Mouse (Mus musculus) CH12F3 (cell line): ENCODE data around the gene Stat2.
"Not testable (repeated sequence)": the region's sequence is repeated elsewhere in the genome, so short reads cannot be mapped to it uniquely, and the experiment has no call there.

ENCODE experiments used
- in situ Hi-C: fragments of 300-500 bp; cut with MboI; formaldehyde crosslinking; loops from 2 replicates; pipeline ENCODE4 v1.14.3; 2020; ENCODE audit warnings: low sequenced_read_pairs

Gene Stat2

DNA sequence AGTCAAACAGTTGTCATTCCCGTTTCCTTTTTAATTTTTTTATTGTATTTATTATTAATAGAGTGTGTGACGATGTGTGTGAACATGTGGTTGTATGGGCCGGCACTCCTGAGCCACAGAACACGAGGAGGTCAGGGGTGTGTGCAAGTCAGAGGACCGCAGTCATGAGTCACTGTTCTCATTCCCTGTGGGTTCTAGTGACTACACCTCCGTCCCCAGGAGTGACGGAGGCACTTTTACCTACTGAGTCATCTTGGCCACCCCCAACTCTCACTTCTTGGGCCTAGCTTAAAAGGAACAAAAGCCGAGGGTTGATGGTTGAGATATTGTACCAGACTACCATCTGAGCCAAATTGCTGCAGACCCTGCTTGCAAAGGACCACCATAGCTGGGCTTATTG lies 14.0 kb upstream of the Stat2 start:
- in situ Hi-C loops = no loop called here

- in situ Hi-C loops = no loop called here
These were observed 11.4 kb upstream of the Stat2 start for GRCm38 (mm10) chr10:128258953-128259352.

DNA sequence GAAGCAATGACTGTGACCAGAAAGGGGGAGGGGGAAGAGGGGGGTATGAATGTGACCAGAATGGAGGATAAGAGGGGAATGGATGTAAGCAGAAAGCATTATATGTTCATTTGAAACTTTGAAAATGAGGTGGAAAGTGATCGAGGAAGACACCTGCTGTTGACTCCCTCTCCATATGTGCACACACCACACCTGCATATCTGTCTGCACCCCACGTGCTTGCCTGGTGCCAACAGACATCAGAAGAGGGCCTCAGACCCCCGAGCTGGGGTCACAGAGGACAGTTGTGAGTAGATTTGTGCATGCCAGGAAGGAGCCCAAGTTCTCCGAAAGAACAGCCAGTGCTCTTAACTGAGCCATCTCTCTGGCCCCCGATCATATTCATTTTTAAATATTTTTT lies 10.4 kb upstream of the Stat2 start:
- in situ Hi-C loops = no loop called here

- in situ Hi-C loops = not testable (repeated sequence)
These were observed 10.0 kb upstream of the Stat2 start for GRCm38 (mm10) chr10:128260376-128260775.

DNA sequence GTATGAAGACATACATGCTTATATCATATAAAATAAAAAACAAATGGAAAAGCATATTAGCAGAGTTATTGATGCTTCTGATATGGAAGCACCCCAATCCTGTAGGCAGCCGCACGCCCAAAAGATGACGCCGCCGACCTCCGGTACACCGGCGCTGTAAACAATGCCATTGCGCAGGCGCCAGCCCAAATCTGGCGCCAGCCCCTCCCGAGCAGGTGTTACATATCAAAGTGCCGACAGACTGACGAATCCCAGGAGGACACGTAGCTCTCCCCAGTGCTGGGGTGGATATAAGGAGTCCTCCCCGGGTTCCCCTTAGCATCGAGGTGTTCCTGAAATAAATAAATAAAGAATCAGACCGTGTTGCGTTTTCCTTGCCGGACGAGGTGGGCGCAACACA lies 8.1 kb upstream of the Stat2 start:
- in situ Hi-C loops = no loop called here

- in situ Hi-C loops = no loop called here
These were observed 6.7 kb upstream of the Stat2 start for GRCm38 (mm10) chr10:128263393-128264310.

DNA sequence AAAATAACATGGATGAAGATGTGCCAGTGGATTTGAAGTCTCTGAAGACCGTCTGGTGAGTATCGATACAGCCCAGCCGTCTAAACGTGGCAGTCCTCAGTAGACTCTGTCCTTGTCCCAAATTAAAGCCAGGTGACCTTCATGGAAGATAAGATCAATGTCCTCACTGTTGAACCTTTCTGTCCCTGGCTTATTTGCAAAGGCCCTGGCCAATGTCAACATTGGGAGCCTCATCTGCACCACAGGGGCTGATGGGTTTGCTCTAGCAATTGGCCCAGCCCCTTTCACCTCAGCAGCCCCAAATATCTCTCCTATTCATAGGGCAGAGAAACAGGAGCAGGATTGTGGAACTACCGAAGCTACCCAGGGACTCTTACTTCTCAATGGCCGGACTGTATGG lies 2.0 kb upstream of the Stat2 start, which contains the start of gene Apof:
Gene Apof, plus strand, starts transcription at position 301 of the 400 bp plus-strand sequence.
- in situ Hi-C loops = no loop called here

- in situ Hi-C loops = no loop called here
These were observed 1.0 kb upstream of the Stat2 start for GRCm38 (mm10) chr10:128269206-128269910.

DNA sequence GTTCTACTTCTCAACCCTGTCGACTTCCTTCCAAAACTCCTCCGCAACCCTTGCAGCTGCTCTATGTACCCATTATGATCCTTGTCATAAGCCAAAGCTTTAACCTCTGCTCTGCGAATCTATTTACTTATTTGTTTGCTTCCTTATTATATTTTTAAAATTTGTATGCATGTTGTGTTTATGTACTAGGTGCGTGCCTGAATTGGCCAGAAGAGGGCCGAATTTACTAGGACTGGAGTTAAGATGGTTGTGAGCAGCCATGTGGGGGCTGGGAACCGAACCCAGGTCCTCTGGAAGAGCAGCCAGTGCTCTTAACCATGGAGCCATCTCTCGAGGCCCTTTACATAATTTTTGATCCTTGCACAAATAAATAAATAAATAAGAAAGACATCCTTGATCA lies 507 bp downstream of the Stat2 start:
- in situ Hi-C loops = no loop called here

DNA sequence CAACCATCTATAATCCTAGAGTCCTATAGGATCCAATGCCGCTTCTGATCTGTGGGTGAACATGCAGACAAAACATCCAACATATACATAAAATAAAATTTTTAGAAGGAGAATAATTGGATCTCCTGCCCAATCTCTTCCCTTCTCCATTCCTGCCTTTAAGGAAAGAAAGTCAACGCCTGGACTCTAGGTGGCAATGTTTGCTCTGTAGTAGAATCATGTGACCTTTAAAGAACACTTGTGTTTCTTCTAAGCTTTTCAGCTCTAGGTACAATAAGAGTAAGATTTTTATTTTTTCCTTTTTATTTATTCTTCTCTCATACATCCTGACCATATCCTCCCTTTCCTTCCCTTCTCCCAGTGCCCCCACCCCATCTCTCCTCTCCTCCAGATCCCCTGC lies 1.5 kb downstream of the Stat2 start:
- in situ Hi-C loops = no loop called here

GRCm38 (mm10) chr10:128272819-128273439 lies 2.6 kb downstream of the Stat2 start:
- in situ Hi-C loops = not testable (repeated sequence)

- in situ Hi-C loops = not testable (repeated sequence)
These were observed 5.0 kb downstream of the Stat2 start for GRCm38 (mm10) chr10:128275374-128275773.

GRCm38 (mm10) chr10:128278158-128278557 lies 7.8 kb downstream of the Stat2 start:
- in situ Hi-C loops = no loop called here

GRCm38 (mm10) chr10:128280943-128281342 lies 10.6 kb downstream of the Stat2 start:
- in situ Hi-C loops = no loop called here

DNA sequence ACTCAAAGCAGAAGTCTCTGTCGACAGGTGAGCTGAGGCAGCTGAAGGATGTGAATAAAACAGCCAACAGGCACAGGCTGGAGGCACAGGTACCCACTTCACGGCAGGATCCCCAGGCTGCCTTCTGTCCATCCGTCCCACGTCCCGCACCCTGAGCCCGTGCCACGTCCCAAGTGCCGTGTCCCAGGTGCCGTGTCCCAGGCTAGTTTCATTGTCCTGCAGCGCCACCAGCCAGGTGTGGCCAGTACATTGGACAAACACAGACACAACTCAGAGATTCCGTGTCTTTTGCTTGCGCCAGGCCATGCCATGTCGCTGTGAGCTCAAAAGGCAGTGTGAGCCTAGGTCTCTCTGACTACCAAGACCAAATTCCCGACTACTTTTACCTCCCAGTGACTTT lies 11.3 kb downstream of the Stat2 start:
- in situ Hi-C loops = no loop called here

DNA sequence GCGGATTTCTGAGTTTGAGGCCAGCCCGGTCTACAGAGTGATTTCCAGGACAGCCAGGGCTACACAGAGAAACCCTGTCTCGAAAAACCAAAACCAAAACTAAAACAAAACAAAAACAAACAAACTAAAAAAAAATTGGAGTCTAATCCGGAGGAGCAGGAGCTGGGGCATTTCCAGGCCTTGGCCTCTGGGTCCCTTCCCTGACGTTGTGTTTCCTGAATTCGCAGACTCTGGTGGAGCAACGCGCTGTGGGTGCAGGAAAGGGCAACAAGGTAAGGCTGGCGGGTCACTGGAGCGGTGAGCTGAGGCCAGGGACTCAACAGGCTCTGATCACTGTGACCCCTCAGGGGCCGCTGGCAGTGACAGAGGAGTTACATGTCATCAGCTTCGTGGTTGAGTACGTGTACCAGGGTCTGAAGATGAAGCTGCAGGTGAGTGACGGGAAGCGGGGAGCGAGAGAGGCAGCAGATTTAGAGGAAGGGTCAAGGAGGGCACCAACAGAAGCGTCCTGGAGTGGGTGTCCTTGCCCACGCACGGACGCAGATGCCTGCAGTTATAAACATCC lies 12.6 kb downstream of the Stat2 start:
- in situ Hi-C loops = no loop called here

DNA sequence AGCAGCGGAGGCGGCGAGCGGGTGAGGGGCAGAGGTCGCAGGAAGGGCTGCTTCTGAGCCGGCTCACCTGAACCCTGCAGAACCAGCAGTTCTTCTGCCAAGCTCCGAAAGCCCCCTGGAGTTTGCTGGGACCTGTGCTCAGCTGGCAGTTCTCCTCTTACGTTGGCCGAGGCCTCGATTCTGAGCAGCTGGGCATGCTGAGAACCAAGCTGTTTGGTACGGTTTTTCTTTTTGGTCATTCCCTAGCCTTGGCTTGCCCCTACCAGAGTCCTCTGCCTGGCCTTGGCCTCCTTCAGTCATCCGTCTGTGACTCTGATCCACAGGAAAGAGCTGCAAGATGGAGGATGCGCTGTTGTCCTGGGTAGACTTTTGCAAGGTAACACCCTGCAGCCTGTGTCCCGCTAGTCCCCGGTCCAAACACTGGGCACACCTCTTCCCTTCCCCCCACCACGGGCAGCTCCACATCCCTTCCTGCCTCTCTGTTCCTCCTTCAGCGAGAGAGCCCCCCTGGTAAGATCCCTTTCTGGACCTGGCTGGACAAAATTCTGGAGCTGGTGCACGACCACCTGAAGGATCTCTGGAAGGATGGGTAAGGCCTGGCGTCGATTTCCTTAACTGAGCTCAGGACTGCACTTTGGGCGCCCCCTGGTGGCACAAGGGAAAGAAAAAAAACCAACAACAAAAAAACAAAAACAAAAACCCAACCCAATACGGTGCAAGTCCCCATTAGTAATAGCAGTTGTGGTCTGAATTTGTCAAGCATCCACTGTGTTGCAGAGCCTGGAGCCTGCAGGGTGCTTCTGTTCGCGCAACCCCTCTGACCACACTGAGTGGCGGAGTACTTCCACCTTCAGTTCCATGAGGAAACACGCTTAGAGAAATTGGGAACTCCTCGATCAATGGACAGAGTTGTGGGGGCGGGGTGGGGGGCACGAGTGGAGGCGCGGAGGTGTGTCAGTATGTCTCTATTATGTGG lies 13.5 kb downstream of the Stat2 start:
- in situ Hi-C loops = no loop called here

GRCm38 (mm10) chr10:128290594-128290993 lies 20.2 kb downstream of the Stat2 start:
- in situ Hi-C loops = not testable (repeated sequence)

DNA sequence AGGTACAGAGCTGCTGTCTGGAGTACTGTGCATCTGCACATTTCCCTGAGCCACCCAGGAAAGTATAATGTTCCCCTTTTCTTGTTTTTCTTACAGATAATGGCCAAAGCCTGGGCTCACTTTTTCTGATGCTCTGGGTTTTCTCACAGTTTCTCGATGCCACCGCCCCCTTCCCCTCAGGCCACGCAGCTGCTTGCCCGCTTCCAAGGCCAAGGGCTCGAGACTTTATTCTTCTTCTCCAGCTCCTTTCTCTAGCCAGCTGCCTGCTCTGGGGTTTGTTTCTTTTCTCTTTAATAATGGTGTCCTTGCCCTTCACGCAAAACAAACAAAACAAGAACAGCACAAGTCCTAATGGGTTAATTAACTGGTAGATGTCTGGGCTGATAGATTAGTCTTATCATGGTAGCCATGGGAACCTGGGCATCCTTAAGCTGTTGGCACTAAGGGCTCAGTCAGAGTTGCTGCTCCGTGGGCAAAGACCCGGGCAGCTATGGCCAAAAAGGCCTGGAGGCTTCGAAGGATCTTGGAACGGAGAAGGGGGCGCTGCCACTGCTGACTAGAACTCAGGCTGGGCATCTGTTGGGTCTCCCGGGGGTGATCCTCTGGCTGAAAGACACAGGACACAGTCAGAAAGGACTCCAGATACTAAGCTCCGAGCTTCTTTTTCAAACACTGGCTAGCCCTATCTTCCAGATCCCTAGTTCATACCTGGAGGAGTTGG lies 26.2 kb downstream of the Stat2 start:
- in situ Hi-C loops = no loop called here
